Mouse (Mus musculus) layer of hippocampus, adult 8-10 months (tissue): ENCODE measurements at regions not wholly inside any gene's neighbourhood (a gene's known extent, or its start where the extent isn't known, plus 50 kb on each side); places are given as distances from the start of the nearest gene placed in this dataset.
A peak's percentile ranks its signal among the peaks of the same experiment; 100 is the strongest.

Experiments used
- DNase-seq, 2 experiments: peaks; one replicate each; pipeline ENCODE4 v3.0.0; 2022; ENCODE audit warnings: low spot score in 2 of 2

DNA sequence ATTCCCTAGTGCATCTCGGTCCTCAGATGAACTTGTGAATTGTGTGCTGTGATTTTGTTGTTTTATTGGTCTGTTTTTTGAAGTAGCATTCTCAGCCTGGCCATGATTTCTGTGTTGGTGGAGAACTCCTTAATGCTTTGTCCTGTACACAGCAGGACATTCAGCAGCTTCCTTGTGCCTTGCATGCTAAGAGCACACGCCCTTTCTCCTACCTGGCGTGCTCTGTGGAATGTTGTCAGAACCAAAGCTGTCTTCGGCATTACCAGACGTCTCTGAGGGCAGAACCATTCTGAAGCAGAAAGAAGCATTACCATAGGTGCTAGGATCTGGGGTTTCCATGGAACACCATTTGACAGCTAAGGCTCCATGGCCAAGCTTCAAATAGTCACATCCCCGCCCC is 75.0 kb upstream of the Epc2 start:
- no peak for DNase-seq

DNA sequence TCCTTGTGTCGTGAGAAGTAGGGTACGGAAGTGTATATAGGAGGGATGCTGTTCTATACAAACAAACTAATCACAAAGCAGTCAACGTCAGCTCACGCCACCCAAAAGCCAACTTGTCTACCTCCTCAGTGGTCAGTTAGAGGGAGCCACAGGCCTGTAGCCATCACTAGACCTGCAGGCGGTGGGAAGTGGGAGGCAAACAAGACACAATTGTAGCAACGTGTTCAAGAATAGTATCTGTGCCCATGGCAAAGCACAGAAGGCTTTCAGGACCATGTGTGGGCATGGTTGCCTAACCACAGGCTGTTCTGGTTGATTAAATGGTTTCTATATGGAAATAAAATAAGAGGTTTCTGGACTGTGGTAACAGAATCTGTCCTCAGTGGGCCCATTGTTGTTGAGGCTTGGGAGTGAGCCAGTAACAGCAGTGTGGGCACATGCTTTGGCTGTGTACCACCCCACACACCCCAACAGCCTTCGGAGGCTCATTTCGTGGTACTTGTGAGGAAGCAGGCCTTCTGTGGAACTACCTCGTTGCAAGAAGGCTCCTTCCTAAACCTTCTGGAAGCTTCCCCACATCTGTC is 72.0 kb upstream of the Epc2 start:
- peak; percentile 50 to 55 for DNase-seq

DNA sequence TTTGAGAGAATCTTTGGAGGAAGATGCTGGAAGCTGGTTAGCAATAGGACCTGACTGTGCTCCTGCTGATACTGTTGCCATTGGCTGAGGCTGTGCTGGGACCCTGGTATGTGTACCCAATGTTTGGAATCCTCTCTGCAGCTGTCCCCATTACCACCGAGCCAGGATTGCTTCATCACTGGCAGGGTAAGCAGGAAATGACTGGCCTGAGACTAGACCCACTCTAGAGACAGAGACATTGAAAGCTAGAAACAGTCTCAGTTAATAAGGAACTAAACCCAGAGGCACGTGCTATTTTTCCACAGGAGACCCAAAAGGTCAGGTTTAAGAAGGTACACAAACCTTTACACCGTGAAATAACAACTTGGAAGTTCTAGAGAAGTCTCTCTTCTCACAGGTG is 70.3 kb upstream of the Epc2 start:
- DNase-seq = no peak

DNA sequence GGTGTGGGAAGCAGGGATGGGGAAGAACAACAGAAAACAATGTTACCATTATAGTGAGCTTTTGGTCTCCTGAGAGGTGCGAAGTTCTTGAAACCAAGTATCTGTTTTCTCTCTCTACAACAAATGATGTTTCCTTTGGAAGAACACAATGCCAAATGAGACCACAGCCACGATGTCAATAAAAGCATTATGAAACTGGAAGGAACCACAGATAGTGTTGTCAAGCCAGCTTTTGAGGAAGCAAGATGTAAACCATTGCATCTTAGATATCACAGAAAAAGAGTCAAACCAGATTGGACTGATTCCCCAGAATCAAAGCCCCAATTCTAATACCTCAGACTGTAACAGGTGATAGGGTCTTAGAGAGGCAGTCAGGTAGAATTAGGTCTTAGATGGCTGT is 64.5 kb upstream of the Epc2 start:
- DNase-seq = no peak

DNA sequence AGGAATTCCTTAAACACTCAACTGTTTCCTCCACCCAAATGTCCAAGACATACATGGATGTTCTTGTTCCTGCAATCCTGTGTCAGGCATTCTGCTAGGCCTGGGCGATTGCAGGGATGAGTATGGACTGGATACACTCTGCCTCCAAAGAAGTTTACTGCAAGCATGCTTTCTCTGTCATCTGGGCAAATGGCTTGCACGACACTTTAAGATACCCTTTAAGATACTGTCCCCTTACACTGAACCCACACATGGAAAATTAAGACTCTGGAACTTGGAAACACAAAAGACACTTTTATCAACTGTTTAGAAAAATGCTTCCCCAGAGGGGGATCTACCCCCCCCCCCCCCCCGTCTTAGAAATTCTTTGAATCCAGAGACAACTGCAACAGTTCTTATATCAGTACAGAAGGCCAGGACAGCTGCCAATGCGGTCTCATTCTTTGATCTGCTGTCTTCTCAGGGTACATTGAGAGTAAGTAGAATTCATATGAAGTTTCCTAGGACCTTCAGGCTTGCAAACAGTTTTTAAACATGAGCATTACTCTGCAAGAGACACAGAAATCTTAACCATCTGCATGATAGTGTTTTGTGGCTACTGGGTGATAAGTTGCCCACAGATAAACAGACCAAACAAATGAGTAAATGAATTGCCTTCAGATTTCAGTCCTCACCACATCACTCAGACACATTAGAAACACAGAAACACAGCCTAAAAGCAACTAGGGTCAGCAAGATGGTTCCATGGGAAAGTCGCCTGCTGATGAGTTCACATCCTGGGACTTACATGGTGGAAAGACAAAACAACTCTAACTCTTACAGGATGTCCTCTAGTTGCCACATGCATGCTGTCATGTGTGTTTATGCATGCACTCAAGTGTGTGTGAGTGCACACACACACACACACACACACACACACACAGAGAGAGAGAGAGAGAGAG is 59.7 kb upstream of the Epc2 start:
- no peak for DNase-seq
